Mouse (Mus musculus) forebrain, postnatal 0 days (tissue): ENCODE results near the gene Spopl. TPM values are rescaled to one million over a fixed set of nuclear protein-coding genes. Genes with fewer than 3 reads are reported as not detected.

Source experiments
- ATAC-seq: fragments of 200-750 bp; cut with Nextera tagmentation; 2 replicates; pipeline ENCODE4 v1.8.0; 2017; ENCODE audit warnings: mild to moderate bottlenecking, moderate library complexity
- DNase-seq: peaks from one replicate; pipeline ENCODE4 v3.0.0-alpha.2; 2015
- H3K27ac ChIP-seq: fragments of 300-500 bp; sonication (generic); 2 replicates; pipeline ENCODE4 v1.5.1; 2014; ENCODE audit warnings: low read depth, mild to moderate bottlenecking, antibody characterized with exemption, low read length, moderate library complexity, mixed read lengths
- H3K27me3 ChIP-seq: fragments of 300-500 bp; sonication (generic); 2 replicates; pipeline ENCODE4 v1.6.1; 2014; ENCODE audit warnings: mild to moderate bottlenecking, low read length, mixed read lengths; ENCODE audit not compliant: insufficient read depth
- H3K36me3 ChIP-seq: fragments of 300-500 bp; sonication (generic); 2 replicates; pipeline ENCODE4 v1.6.1; 2014; ENCODE audit warnings: mild to moderate bottlenecking, moderate library complexity; ENCODE audit not compliant: insufficient read depth
- H3K4me1 ChIP-seq: fragments of 300-500 bp; sonication (generic); 2 replicates; pipeline ENCODE4 v1.6.1; 2014; ENCODE audit warnings: antibody characterized with exemption; ENCODE audit not compliant: insufficient read depth
- H3K4me2 ChIP-seq: fragments of 300-500 bp; sonication (generic); 2 replicates; pipeline ENCODE4 v1.6.1; 2014; ENCODE audit warnings: low read depth, mild to moderate bottlenecking, moderate library complexity
- H3K4me3 ChIP-seq: fragments of 300-500 bp; sonication (generic); 2 replicates; pipeline ENCODE4 v1.5.1; 2014; ENCODE audit warnings: low read depth, low read length, mixed read lengths
- H3K9ac ChIP-seq: fragments of 300-500 bp; sonication (generic); 2 replicates; pipeline ENCODE4 v1.6.1; 2014; ENCODE audit warnings: mild to moderate bottlenecking
- H3K9me3 ChIP-seq: fragments of 300-500 bp; sonication (generic); 2 replicates; pipeline ENCODE4 v1.6.1; 2016; ENCODE audit warnings: low read length
- CTCF ChIP-seq: sonication (generic); IDR thresholded peaks from 2 replicates; pipeline ENCODE4 v1.5.1; 2016; ENCODE audit warnings: antibody characterized with exemption, control low read depth, low read depth
- WGBS: fragments of 180-500 bp; shearing (Covaris S2); extraction: QIAGEN DNeasy Blood & Tissue Kit; methylation state at CpG from one replicate; pipeline ENCODE4 v1.1.7; 2014; 5-methylcytosine and 5-hydroxymethylcytosine counted together
- polyA plus RNA-seq: library from polyadenylated mRNA; unstranded; fragments of >200 nt; fragmentation: Nextera tagmentation; extraction: Ambion mirVana; gene quantifications from 2 replicates; pipeline ENCODE4 v1.2.1, GENCODE M21; 2015
- total RNA-seq: library from RNA; depleted of rRNA; stranded (reverse); fragments of >200 nt; gene quantifications from 2 replicates; pipeline ENCODE4 v1.2.3, GENCODE M21; 2014

Spopl gene
- total and polyA plus RNA-seq, 2 experiments from 2014 or later = 7.8 to 21.4 TPM

- Histone ChIP-seq H3K4me2 (no peak overlapping the region), H3K27me3 (no peaks in the 10 kb centered on the region), H3K9ac (no peak overlapping the region), H3K36me3 (peaks cover 3% of the 10 kb centered on the region; the same call in 1 of the 2 replicates), H3K9me3 (no peaks in the 10 kb centered on the region), H3K4me3 (no peak overlapping the region), H3K27ac (no peak overlapping the region), H3K4me1 (no peaks in the 10 kb centered on the region)
- WGBS = over 99% methylated on average over 3 of the region's 3 CpGs
- ATAC-seq (no peak), DNase-seq (no peak)
- no peak for TF ChIP-seq CTCF
Measured at GRCm38 (mm10) chr2:23505141-23505540, 66.8 kb downstream of the Spopl start.

GRCm38 (mm10) chr2:23481715-23482114 lies 90.2 kb downstream of the Spopl start:
- 89% methylated on average over 1 of the region's 1 CpGs for WGBS
- Histone ChIP-seq H3K4me1 (no peaks in the 10 kb centered on the region), H3K4me2 (no peak overlapping the region), H3K27me3 (no peaks in the 10 kb centered on the region), H3K4me3 (no peak overlapping the region), H3K9me3 (no peaks in the 10 kb centered on the region), H3K36me3 (no peaks in the 10 kb centered on the region), H3K27ac (no peak overlapping the region), H3K9ac (no peak overlapping the region)
- no peak for DNase-seq
- no peak for ATAC-seq
- no peak for TF ChIP-seq CTCF

GRCm38 (mm10) chr2:23467471-23467870 lies 104.4 kb downstream of the Spopl start:
- no peak for TF ChIP-seq CTCF
- no peak overlapping the region for H3K4me2 ChIP-seq
- no peak overlapping the region for H3K27ac ChIP-seq
- H3K4me3 ChIP-seq = no peak overlapping the region
- no peaks in the 10 kb centered on the region for H3K36me3 ChIP-seq
- no peak overlapping the region for H3K9ac ChIP-seq
- H3K9me3 ChIP-seq = no peaks in the 10 kb centered on the region
- ATAC-seq = no peak
- 100% methylated on average over 1 of the region's 1 CpGs for WGBS
- H3K27me3 ChIP-seq = no peaks in the 10 kb centered on the region
- no peak for DNase-seq
- no peaks in the 10 kb centered on the region for H3K4me1 ChIP-seq

- H3K36me3 ChIP-seq = no peaks in the 10 kb centered on the region
- ATAC-seq (no peak), DNase-seq (no peak)
- no peak overlapping the region for H3K4me2 ChIP-seq
- no peaks in the 10 kb centered on the region for H3K4me1 ChIP-seq
- H3K9ac ChIP-seq = no peak overlapping the region
- no peaks in the 10 kb centered on the region for H3K27me3 ChIP-seq
- no peak overlapping the region for H3K27ac ChIP-seq
- H3K4me3 ChIP-seq = no peak overlapping the region
- TF ChIP-seq CTCF = no peak
- H3K9me3 ChIP-seq = no peaks in the 10 kb centered on the region
Measured at GRCm38 (mm10) chr2:23457452-23457851, 114.5 kb downstream of the Spopl start.
